Mouse (Mus musculus) E14TG2a.4 (cell line): ENCODE measurements around the gene Asb11.

Experiments used
- CTCF ChIP-seq: conservative IDR thresholded peaks from 2 replicates; pipeline ENCODE4 v1.5.1; 2014; ENCODE audit warnings: low read length
- NANOG ChIP-seq: IDR thresholded peaks from 2 replicates; pipeline ENCODE4 v1.6.1; 2014; ENCODE audit warnings: borderline replicate concordance, low read length, mixed read lengths
- POU5F1 ChIP-seq: IDR thresholded peaks from 2 replicates; pipeline ENCODE4 v1.6.1; 2014; ENCODE audit warnings: low read length, borderline replicate concordance

DNA sequence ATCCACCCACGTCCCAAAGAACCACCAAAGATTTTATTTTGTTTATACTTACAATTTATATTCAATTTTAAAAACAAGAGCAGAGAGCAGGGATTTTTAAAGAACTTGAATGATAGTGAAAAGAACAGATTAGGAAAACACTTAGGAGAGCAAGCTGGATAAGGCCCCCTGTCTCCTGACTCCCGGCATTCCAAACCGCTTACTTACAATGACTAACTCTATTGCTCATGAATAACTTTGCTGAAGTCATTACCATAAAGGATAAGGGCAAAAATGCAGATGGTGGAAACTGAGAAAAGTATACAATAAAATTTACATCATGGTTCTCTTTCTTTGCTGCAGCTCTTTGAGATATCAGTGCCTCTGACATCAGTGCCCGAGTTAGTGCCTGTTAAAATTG, 42.7 kb upstream of the Asb11 start:
- TF ChIP-seq CTCF (no peak), NANOG (no peak), POU5F1 (no peak)
